Mouse (Mus musculus): ENCODE measurements around the gene Plcb3. TPM values are rescaled to one million over a fixed set of nuclear protein-coding genes. Genes with fewer than 3 reads are reported as not detected.

The Plcb3 gene
- polyA plus RNA-seq, 1 experiment from 2014 or later: 198 TPM

DNA sequence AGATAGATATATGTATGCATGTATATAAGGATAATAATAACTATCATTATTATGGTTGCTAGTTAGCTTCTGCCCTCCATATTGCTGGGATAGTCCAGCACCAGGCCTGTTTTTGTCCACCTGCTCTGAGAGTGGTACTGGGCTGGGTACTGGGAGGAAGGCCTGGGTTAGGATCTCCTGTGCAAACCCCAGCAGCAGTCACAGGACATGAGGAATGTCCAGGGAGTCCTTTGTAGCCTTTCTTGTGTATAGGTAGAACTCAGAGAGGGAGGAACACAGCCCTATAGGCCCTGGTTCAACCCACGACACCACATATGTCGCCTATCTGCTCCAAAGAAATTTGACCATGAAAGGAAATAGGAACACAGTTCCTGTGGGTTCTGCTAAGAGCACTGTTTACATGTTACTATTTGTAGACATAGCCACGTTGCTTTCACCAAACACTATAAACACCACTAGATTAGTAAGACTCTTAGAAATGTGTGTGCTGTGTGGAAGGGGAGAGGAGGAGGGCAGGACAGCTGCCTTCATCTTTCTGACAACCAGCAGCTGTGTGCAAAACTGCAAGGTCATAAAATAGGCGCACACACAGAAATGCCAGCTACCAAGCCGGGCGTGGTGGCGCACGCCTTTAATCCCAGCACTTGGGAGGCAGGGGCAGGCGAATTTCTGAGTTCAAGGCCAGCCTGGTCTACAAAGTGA is 30.8 kb upstream of the Plcb3 start:
- Histone ChIP-seq H3K9ac (ENCODE audit: low read depth, low read length) (no peak overlapping the region), H3K4me1 (ENCODE audit: control insufficient read depth, insufficient read depth, low read length) (no peaks in the 10 kb centered on the region), H3K27me3 (replicated peaks; ENCODE audit: control insufficient read depth, insufficient read depth, low read length) (no peaks in the 10 kb centered on the region), H3K4me2 (ENCODE audit: low read depth, low read length) (no peak overlapping the region), H3K4me3 (ENCODE audit: low read length) (no peak overlapping the region), H3K9me3 (ENCODE audit: control insufficient read depth, low read length) (no peaks in the 10 kb centered on the region), H3K27ac (ENCODE audit: low read length) (peak overlapping the region; percentile 72), H3K36me3 (ENCODE audit: control insufficient read depth, insufficient read depth, low read length) (no peaks in the 10 kb centered on the region)
- 52% methylated on average over 9 of the region's 9 CpGs for WGBS
- peak; percentile 61 for ATAC-seq

DNA sequence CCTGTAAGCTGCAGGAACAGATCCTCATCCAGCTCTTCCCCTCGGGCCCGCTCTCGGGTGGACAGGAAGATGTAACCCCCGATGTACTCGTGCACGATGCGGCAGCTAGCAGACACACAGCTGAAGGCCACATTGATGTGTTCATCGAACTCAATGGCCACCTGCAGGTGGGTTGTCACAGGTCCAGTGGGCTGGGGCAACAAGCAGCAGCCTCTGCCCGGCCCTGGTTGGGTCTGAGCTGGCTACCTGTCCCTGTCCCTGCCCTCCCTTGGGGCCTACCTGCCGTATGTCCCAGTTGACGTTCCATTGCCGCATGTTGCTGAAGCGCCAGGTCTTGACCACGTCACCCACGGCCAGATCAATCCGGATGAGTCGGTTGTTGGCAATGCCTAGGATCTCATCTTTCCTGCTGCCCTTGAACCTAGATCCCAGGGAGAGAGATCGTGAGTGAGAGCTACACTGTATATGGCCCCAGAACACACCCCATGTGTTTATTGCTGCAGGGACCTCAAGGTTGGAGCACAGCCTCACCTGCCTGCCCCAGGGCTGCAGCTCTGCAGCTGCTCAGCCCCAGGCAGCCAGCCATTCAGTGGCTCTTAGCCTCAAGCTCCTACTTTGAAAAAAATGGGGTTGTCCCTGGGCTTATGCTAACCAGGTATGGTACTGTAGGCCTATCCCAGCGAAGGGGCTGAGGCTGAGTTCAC is 23.2 kb upstream of the Plcb3 start:
- peaks cover 23% of the 10 kb centered on the region for H3K4me1 ChIP-seq (ENCODE audit: control insufficient read depth, insufficient read depth, low read length)
- H3K4me3 ChIP-seq (ENCODE audit: low read length): no peak overlapping the region
- H3K36me3 ChIP-seq (ENCODE audit: control insufficient read depth, insufficient read depth, low read length): peaks cover 7% of the 10 kb centered on the region
- no peak overlapping the region for H3K9ac ChIP-seq (ENCODE audit: low read depth, low read length)
- WGBS: 90% methylated on average over 19 of the region's 19 CpGs
- peak overlapping the region; percentile 12; the same call in 1 of the 2 replicates for H3K27ac ChIP-seq (ENCODE audit: low read length)
- ATAC-seq: peak; percentile 64
- no peak overlapping the region for H3K4me2 ChIP-seq (ENCODE audit: low read depth, low read length)
- H3K9me3 ChIP-seq (ENCODE audit: control insufficient read depth, low read length): no peaks in the 10 kb centered on the region
- no peaks in the 10 kb centered on the region for H3K27me3 ChIP-seq (replicated peaks; ENCODE audit: control insufficient read depth, insufficient read depth, low read length)

DNA sequence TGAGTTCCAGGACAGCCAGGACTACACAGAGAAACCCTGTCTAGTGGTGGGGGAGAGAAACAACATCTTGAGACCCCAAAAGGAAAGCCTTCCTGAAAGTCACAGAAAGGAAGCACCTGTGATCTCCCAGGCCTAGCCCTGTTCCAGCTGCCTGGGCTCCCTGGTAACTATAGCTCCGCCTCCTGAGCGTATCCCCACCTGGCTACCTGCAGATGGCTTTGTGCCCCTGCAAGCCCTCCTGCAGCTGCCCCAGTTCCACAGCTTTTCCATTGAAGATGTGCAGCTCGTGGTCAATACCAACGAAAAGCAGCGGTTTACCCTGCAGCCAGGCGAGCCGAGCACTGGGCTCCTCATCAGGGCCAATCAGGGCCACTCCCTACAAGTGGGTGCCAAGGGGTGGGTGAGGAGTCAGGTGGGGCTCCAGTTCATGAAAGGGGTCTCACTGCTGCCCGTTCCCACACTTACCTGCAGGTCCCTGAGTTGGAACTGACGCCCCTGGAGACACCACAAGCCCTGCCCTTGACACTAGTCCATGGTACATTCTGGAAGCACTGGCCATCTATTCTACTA is 21.5 kb upstream of the Plcb3 start:
- peaks cover 7% of the 10 kb centered on the region for H3K36me3 ChIP-seq (ENCODE audit: control insufficient read depth, insufficient read depth, low read length)
- no peaks in the 10 kb centered on the region for H3K27me3 ChIP-seq (replicated peaks; ENCODE audit: control insufficient read depth, insufficient read depth, low read length)
- H3K4me3 ChIP-seq (ENCODE audit: low read length): no peak overlapping the region
- no peak overlapping the region for H3K4me2 ChIP-seq (ENCODE audit: low read depth, low read length)
- H3K27ac ChIP-seq (ENCODE audit: low read length): no peak overlapping the region
- peaks cover 32% of the 10 kb centered on the region for H3K4me1 ChIP-seq (ENCODE audit: control insufficient read depth, insufficient read depth, low read length)
- no peak overlapping the region for H3K9ac ChIP-seq (ENCODE audit: low read depth, low read length)
- no peak for ATAC-seq
- no peaks in the 10 kb centered on the region for H3K9me3 ChIP-seq (ENCODE audit: control insufficient read depth, low read length)
- WGBS: 88% methylated on average over 9 of the region's 9 CpGs

DNA sequence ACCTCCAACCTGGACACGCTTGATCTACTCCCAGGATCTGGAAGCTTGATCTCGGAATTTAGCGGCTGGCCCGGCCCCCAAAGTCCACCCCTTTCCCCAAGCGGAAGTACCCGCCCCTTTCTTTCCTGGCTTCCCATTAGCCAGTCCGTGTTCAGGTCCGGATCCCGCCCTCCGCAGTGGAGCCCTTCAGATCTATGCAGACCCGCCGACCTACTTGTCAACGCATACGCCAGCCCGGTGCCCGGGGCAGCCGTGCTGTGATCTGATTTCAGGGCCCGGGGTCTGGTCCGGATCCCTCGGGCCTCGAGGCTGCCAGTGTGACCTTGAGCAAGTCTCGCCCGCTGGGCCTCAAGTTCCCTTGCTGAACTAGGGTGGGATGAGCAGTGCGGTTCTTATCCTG is 19.7 kb upstream of the Plcb3 start, which contains the start of the genes Nudt22 and Trpt1:
Gene Nudt22, minus strand, starts transcription at position 112 of the 400 bp plus-strand sequence.
Gene Trpt1, plus strand, starts transcription at position 126 of the 400 bp plus-strand sequence.
- ATAC-seq: peak; percentile 78
- under 1% methylated on average over 24 of the region's 24 CpGs for WGBS
- Histone ChIP-seq H3K27me3 (replicated peaks; ENCODE audit: control insufficient read depth, insufficient read depth, low read length) (no peaks in the 10 kb centered on the region), H3K9ac (ENCODE audit: low read depth, low read length) (peak within 1 kb of the TSS; percentile 85), H3K9me3 (ENCODE audit: control insufficient read depth, low read length) (no peaks in the 10 kb centered on the region), H3K4me2 (ENCODE audit: low read depth, low read length) (peak within 1 kb of the TSS; percentile 94), H3K4me3 (ENCODE audit: low read length) (peak within 1 kb of the TSS; percentile 73), H3K36me3 (ENCODE audit: control insufficient read depth, insufficient read depth, low read length) (peaks cover 7% of the 10 kb centered on the region), H3K27ac (ENCODE audit: low read length) (peak within 1 kb of the TSS; percentile 68), H3K4me1 (ENCODE audit: control insufficient read depth, insufficient read depth, low read length) (peaks cover 33% of the 10 kb centered on the region)

GRCm38 (mm10) chr19:6995255-6995991 is 19.2 kb upstream of the Plcb3 start:
- Histone ChIP-seq H3K4me1 (ENCODE audit: control insufficient read depth, insufficient read depth, low read length) (peaks cover 33% of the 10 kb centered on the region), H3K9me3 (ENCODE audit: control insufficient read depth, low read length) (no peaks in the 10 kb centered on the region), H3K27ac (ENCODE audit: low read length) (peak overlapping the region; percentile 53; the same call in 1 of the 2 replicates), H3K9ac (ENCODE audit: low read depth, low read length) (peak overlapping the region; percentile 85), H3K27me3 (replicated peaks; ENCODE audit: control insufficient read depth, insufficient read depth, low read length) (no peaks in the 10 kb centered on the region), H3K36me3 (ENCODE audit: control insufficient read depth, insufficient read depth, low read length) (peaks cover 7% of the 10 kb centered on the region), H3K4me2 (ENCODE audit: low read depth, low read length) (peak overlapping the region; percentile 94), H3K4me3 (ENCODE audit: low read length) (peak overlapping the region; percentile 73)
- no peak for ATAC-seq
- 45% methylated on average over 21 of the region's 21 CpGs for WGBS

DNA sequence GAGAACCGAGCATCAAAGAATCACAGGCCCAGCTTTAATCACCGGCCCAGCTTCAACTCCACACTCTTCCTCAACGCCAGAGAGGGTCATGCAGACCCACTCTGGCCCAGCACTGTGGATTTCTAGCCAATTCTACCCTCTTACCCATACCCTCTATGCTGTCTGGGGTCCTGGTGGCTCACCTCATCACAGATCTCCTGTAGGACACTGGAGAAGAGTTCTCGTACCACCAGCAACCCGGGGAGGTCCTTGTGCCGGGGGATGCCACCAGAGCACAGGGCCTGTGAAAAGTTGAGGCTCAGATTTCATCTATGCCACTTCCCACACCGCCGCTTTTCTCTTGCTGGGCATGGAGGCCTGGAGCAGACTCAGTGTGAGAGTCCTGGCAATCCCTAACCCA is 18.2 kb upstream of the Plcb3 start:
- H3K27me3 ChIP-seq (replicated peaks; ENCODE audit: control insufficient read depth, insufficient read depth, low read length): no peaks in the 10 kb centered on the region
- peak overlapping the region; percentile 85; the same call in 1 of the 2 replicates for H3K9ac ChIP-seq (ENCODE audit: low read depth, low read length)
- no peaks in the 10 kb centered on the region for H3K9me3 ChIP-seq (ENCODE audit: control insufficient read depth, low read length)
- H3K4me1 ChIP-seq (ENCODE audit: control insufficient read depth, insufficient read depth, low read length): peaks cover 33% of the 10 kb centered on the region
- peaks cover 7% of the 10 kb centered on the region for H3K36me3 ChIP-seq (ENCODE audit: control insufficient read depth, insufficient read depth, low read length)
- WGBS: 86% methylated on average over 8 of the region's 8 CpGs
- H3K4me3 ChIP-seq (ENCODE audit: low read length): no peak overlapping the region
- H3K27ac ChIP-seq (ENCODE audit: low read length): no peak overlapping the region
- no peak for ATAC-seq
- no peak overlapping the region for H3K4me2 ChIP-seq (ENCODE audit: low read depth, low read length)

DNA sequence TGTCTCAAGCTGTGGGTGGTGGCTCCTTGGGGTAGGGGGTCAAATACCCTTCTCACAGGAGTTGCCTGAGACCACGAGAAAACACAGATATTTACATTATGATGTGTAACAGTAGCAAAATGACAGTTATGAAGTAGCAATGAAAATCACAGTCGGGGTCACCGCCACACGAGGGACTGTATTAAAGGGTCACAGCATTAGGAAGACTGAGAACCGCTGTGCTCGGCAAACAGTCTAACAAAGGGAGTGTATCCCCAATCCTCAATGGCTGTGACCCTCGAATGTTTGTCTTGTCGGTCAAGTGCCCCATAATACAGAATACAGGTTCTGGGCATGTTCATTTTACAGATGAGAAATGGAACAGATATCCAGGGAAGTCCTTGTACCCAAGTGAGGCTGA is 17.7 kb upstream of the Plcb3 start:
- H3K4me3 ChIP-seq (ENCODE audit: low read length): no peak overlapping the region
- 83% methylated on average over 8 of the region's 8 CpGs for WGBS
- ATAC-seq: no peak
- no peak overlapping the region for H3K27ac ChIP-seq (ENCODE audit: low read length)
- no peaks in the 10 kb centered on the region for H3K27me3 ChIP-seq (replicated peaks; ENCODE audit: control insufficient read depth, insufficient read depth, low read length)
- H3K9me3 ChIP-seq (ENCODE audit: control insufficient read depth, low read length): no peaks in the 10 kb centered on the region
- no peak overlapping the region for H3K4me2 ChIP-seq (ENCODE audit: low read depth, low read length)
- peaks cover 33% of the 10 kb centered on the region for H3K4me1 ChIP-seq (ENCODE audit: control insufficient read depth, insufficient read depth, low read length)
- H3K9ac ChIP-seq (ENCODE audit: low read depth, low read length): no peak overlapping the region
- H3K36me3 ChIP-seq (ENCODE audit: control insufficient read depth, insufficient read depth, low read length): peaks cover 3% of the 10 kb centered on the region

DNA sequence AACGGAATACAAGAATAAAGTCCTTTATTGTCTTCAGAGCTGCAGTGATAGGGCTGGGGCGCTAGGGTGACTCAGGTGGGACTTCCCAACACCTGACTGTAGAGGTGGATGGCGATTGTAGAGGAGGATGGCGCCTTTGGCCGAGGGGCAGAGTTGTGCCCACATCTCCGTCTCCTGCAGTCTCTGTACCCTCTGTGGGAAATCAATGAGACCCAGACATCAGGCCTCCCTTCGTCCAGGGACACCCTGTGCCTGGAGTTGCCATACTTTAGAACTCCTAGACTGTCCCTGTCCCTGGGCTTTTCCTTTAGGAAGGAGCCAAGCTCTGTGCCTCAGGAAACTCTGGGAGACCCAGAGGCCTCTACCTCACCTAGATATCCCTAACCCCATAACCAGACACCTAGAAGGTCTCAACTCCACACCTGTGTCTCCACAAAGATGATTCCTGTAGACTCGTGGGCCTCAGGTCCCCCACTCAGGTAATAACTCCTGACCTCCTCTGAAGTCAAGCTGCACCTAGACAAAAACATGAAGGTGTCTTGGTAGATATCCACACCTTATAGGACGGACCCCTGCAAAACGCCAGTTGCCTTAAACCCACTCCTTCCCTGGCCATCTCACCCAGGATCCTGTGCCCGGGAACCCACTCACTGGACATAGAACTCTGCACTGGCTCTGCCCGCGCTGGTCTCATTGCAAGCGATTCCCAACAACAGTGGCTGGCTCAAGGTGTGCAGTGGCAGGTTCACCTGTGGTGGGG is 16.9 kb upstream of the Plcb3 start:
- Histone ChIP-seq H3K4me2 (ENCODE audit: low read depth, low read length) (peak overlapping the region; percentile 83), H3K4me1 (ENCODE audit: control insufficient read depth, insufficient read depth, low read length) (peaks cover 37% of the 10 kb centered on the region), H3K4me3 (ENCODE audit: low read length) (peak overlapping the region; percentile 71), H3K27ac (ENCODE audit: low read length) (peak overlapping the region; percentile 67), H3K36me3 (ENCODE audit: control insufficient read depth, insufficient read depth, low read length) (no peaks in the 10 kb centered on the region; the same call in 1 of the 2 replicates), H3K27me3 (replicated peaks; ENCODE audit: control insufficient read depth, insufficient read depth, low read length) (no peaks in the 10 kb centered on the region), H3K9ac (ENCODE audit: low read depth, low read length) (peak overlapping the region; percentile 66), H3K9me3 (ENCODE audit: control insufficient read depth, low read length) (no peaks in the 10 kb centered on the region)
- 61% methylated on average over 14 of the region's 14 CpGs for WGBS
- peak; percentile 2 for ATAC-seq

Measured in intestine, embryonic 16.5 days (tissue).